Mouse (Mus musculus) intestine, postnatal 0 days (tissue): ENCODE results near the gene Spef2. TPM values are rescaled to one million over a fixed set of nuclear protein-coding genes. Genes with fewer than 3 reads are reported as not detected.

Experiments used
- ATAC-seq: fragments of 200-750 bp; cut with Nextera tagmentation; 2 replicates; pipeline ENCODE4 v1.8.0; 2017; ENCODE audit warnings: mild to moderate bottlenecking, moderate TSS enrichment, moderate library complexity
- H3K27ac ChIP-seq: fragments of 300-500 bp; sonication (generic); 2 replicates; pipeline ENCODE4 v1.5.1; 2014; ENCODE audit warnings: mild to moderate bottlenecking, low read depth, low read length, moderate library complexity
- H3K27me3 ChIP-seq: fragments of 300-500 bp; sonication (generic); replicated peaks from 2 replicates; pipeline ENCODE4 v1.6.1; 2014; ENCODE audit warnings: low read length, mixed read lengths; ENCODE audit not compliant: control insufficient read depth, insufficient read depth
- H3K36me3 ChIP-seq: fragments of 300-500 bp; sonication (generic); 2 replicates; pipeline ENCODE4 v1.6.1; 2014; ENCODE audit warnings: mild to moderate bottlenecking, moderate library complexity; ENCODE audit not compliant: control insufficient read depth, insufficient read depth
- H3K4me1 ChIP-seq: fragments of 300-500 bp; sonication (generic); replicated peaks from 2 replicates; pipeline ENCODE4 v1.6.1; 2014; ENCODE audit warnings: antibody characterized with exemption, low read length, mixed read lengths; ENCODE audit not compliant: control insufficient read depth, insufficient read depth
- H3K4me2 ChIP-seq: fragments of 300-500 bp; sonication (generic); replicated peaks from 2 replicates; pipeline ENCODE4 v1.6.1; 2014; ENCODE audit warnings: low read depth, mild to moderate bottlenecking, moderate library complexity
- H3K4me3 ChIP-seq: fragments of 300-500 bp; sonication (generic); 2 replicates; pipeline ENCODE4 v1.5.1; 2014; ENCODE audit warnings: low read depth, low read length
- H3K9ac ChIP-seq: fragments of 300-500 bp; sonication (generic); 2 replicates; pipeline ENCODE4 v1.6.1; 2014; ENCODE audit warnings: mild to moderate bottlenecking, low read depth, low read length
- H3K9me3 ChIP-seq: fragments of 300-500 bp; sonication (generic); 2 replicates; pipeline ENCODE4 v1.6.1; 2016; ENCODE audit warnings: mixed run types; ENCODE audit not compliant: control insufficient read depth
- CTCF ChIP-seq: sonication (generic); IDR thresholded peaks from 2 replicates; pipeline ENCODE4 v1.5.1; 2016; ENCODE audit warnings: low read depth, mild to moderate bottlenecking, control low read depth, antibody characterized with exemption, moderate library complexity
- WGBS: fragments of 180-500 bp; shearing (Covaris S2); extraction: QIAGEN DNeasy Blood & Tissue Kit; methylation state at CpG from one replicate; pipeline ENCODE4 v1.1.7; 2014; 5-methylcytosine and 5-hydroxymethylcytosine counted together
- polyA plus RNA-seq: library from polyadenylated mRNA; unstranded; fragments of >200 nt; fragmentation: Nextera tagmentation; extraction: Ambion mirVana; gene quantifications from 2 replicates; pipeline ENCODE4 v1.2.1, GENCODE M21; 2015

The Spef2 gene
- polyA plus RNA-seq, 1 experiment from 2014 or later: 0.04 TPM

GRCm38 (mm10) chr15:9710330-9710729 lies 38.3 kb downstream of the Spef2 start:
- TF ChIP-seq CTCF: no peak
- Histone ChIP-seq H3K36me3 (no peaks in the 10 kb centered on the region), H3K9ac (no peak overlapping the region), H3K4me1 (no peaks in the 10 kb centered on the region), H3K4me3 (no peak overlapping the region), H3K9me3 (no peaks in the 10 kb centered on the region), H3K27ac (no peak overlapping the region), H3K27me3 (no peaks in the 10 kb centered on the region), H3K4me2 (no peak overlapping the region)
- ATAC-seq: no peak
- 85% methylated on average over 2 of the region's 2 CpGs for WGBS

DNA sequence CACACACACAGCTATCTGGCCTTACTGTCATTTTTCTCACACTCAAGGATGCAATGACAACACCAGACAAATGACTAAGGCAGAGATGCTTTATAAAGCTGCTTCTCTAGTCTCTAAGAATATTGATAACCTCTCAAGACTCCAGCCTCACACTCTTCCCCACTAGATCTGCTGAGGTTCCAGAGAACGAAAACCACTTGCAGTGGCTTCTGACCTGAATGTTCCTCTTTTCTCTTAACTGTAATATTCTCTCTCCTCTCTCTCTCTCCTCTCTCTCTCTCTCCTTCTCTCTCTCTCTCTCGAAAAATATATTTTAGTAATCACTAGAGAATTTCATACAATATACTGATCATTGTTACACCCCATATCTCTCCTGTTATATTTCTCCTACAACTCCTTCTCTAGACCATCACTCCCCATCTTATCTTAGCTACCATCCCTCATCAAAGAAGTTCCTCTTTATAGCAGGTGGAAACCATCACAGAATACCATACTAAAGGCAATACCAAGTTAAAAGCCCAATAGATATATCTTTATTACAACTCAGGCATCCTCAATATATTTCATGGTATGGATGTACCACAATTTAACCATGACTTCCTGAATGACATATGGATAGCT lies 42.7 kb downstream of the Spef2 start:
- Histone ChIP-seq H3K4me3 (no peak overlapping the region), H3K4me1 (no peaks in the 10 kb centered on the region), H3K4me2 (no peak overlapping the region), H3K27ac (no peak overlapping the region), H3K27me3 (no peaks in the 10 kb centered on the region), H3K9me3 (no peaks in the 10 kb centered on the region), H3K9ac (no peak overlapping the region), H3K36me3 (no peaks in the 10 kb centered on the region)
- 79% methylated on average over 2 of the region's 2 CpGs for WGBS
- no peak for TF ChIP-seq CTCF
- no peak for ATAC-seq

DNA sequence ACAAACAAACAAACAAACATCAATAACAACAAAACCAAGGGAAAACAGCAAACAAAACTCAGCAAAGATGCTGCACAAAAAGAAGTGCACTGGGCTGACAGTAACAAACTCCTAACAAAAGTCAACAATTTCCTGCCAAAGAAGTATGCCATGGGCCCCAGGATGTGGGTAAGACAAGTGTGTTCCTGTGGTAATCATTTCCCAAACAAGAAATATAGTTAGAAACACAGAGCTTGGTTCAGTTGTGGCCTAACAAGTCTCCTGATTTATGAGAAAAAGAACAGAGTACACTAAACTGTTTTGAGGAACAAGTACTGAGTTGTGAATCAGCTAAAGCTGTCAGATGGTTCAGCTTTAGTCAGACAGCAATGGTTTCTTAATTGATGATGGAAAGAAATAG lies 46.8 kb downstream of the Spef2 start:
- Histone ChIP-seq H3K27me3 (no peaks in the 10 kb centered on the region), H3K9ac (no peak overlapping the region), H3K4me1 (no peaks in the 10 kb centered on the region), H3K36me3 (no peaks in the 10 kb centered on the region), H3K4me3 (no peak overlapping the region), H3K9me3 (no peaks in the 10 kb centered on the region), H3K27ac (no peak overlapping the region), H3K4me2 (no peak overlapping the region)
- no peak for ATAC-seq
- no peak for TF ChIP-seq CTCF

DNA sequence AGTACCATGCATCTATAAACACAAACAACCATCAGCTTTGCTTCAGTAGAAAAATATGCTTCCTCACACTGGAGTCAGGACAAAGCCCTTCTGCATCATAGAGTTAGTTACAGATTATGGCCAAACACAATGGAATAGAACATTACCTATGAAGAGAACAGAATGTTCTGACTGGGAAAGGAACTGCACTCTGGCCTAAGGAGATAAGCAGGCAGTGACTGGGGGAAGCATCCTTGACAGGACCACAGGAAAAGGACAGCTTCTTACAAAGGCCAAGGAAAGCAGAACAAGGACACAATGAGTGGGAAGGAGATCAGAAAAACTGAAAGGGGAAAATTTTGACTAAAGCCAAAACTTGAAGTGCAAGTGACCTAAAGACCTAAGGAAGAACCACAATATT lies 56.9 kb downstream of the Spef2 start:
- no peak overlapping the region for H3K4me3 ChIP-seq

DNA sequence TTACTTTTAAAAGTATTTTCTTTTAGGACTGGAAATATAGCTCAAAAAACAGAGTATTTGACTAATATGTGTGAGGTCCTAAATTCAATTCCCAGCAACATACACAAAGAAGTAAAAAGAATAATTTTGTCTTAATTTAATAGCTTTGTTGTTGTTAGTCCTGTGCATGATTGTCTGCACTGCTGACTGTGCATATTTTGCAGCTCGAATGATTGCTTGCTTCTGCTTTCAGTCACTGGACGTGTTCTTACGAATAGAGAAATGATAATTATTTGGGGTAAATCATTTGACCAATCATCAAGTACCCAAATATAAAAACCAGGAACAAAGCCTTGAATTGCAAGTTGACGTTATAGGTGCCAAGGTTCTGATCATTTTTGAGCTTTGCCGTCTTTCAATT lies 57.8 kb downstream of the Spef2 start:
- Histone ChIP-seq H3K36me3 (no peaks in the 10 kb centered on the region), H3K4me3 (no peak overlapping the region), H3K4me1 (no peaks in the 10 kb centered on the region), H3K9me3 (no peaks in the 10 kb centered on the region), H3K27me3 (no peaks in the 10 kb centered on the region), H3K27ac (no peak overlapping the region), H3K4me2 (no peak overlapping the region), H3K9ac (no peak overlapping the region)
- no peak for ATAC-seq
- TF ChIP-seq CTCF: no peak
- WGBS: 88% methylated on average over 5 of the region's 5 CpGs

More for the DNA sequence above, 56.9 kb downstream of the Spef2 start:
- H3K36me3 ChIP-seq: no peaks in the 10 kb centered on the region
- H3K9ac ChIP-seq: no peak overlapping the region
- ATAC-seq: no peak
- H3K9me3 ChIP-seq: no peaks in the 10 kb centered on the region
- H3K27ac ChIP-seq: no peak overlapping the region
- H3K4me2 ChIP-seq: no peak overlapping the region
- no peak for TF ChIP-seq CTCF
- H3K27me3 ChIP-seq: no peaks in the 10 kb centered on the region
- H3K4me1 ChIP-seq: no peaks in the 10 kb centered on the region

- Histone ChIP-seq H3K9ac (no peak overlapping the region), H3K27me3 (no peaks in the 10 kb centered on the region), H3K9me3 (no peaks in the 10 kb centered on the region), H3K27ac (no peak overlapping the region), H3K36me3 (no peaks in the 10 kb centered on the region), H3K4me3 (no peak overlapping the region), H3K4me1 (no peaks in the 10 kb centered on the region), H3K4me2 (no peak overlapping the region)
- 58% methylated on average over 1 of the region's 1 CpGs for WGBS
- ATAC-seq: no peak
- no peak for TF ChIP-seq CTCF
These were observed 58.2 kb downstream of the Spef2 start for GRCm38 (mm10) chr15:9690436-9690835.

- no peaks in the 10 kb centered on the region for H3K27me3 ChIP-seq
- no peak for ATAC-seq
- TF ChIP-seq CTCF: no peak
- H3K9me3 ChIP-seq: no peaks in the 10 kb centered on the region
- no peak overlapping the region for H3K9ac ChIP-seq
- H3K4me3 ChIP-seq: no peak overlapping the region
- no peak overlapping the region for H3K27ac ChIP-seq
- no peak overlapping the region for H3K4me2 ChIP-seq
- H3K4me1 ChIP-seq: no peaks in the 10 kb centered on the region
- H3K36me3 ChIP-seq: no peaks in the 10 kb centered on the region
- 75% methylated on average over 4 of the region's 4 CpGs for WGBS
These were observed 65.2 kb downstream of the Spef2 start for GRCm38 (mm10) chr15:9683485-9683884.
